9 mouse cellular contexts compared by ENCODE assay signal in the genomic region with DNA sequence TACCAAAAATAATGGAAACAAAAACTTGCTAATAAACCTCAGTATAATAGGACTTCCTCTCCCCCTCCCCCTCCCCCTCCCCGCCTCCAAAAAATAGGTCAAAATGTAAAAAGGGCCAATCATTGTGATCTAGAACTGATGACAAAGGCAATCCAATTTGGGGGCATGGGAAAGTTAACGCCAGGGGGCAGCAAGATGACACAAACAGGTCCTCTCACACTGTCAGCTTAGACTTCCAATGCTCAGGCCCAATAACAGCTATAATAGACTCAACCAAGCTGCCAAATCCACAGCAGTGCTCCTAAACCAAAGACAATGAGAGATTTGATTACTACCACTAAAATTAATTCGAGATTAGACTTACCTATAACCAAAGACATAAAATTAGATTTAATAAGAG. TPM values are rescaled to one million over a fixed set of nuclear protein-coding genes. Genes with fewer than 3 reads are reported as not detected.
DNase-seq lines count a peak whose midpoint lies in the region; ATAC-seq and TF ChIP-seq lines count a peak whose summit lies in the region.
"Had no signal": no experiment of that assay in that cellular context is flagged by ENCODE, and none has a peak within 500 bp of the region (broad histone marks: within the 10 kb centered on the region; RNA-seq: fewer than 3 reads in every experiment).

No protein-coding gene starts in this region.

- WGBS in hindbrain, embryonic 11.5 days, result 16% methylated on average over 3 of the region's 3 CpGs
- WGBS in hindbrain, embryonic 13.5 days, result 23% methylated on average over 3 of the region's 3 CpGs
- 12% methylated on average over 3 of the region's 3 CpGs for WGBS in heart, postnatal 0 days

- H3K9ac ChIP-seq in hindbrain, embryonic 11.5 days (ENCODE audit: low read depth, low read length), result no peak overlapping the region
- H3K9ac ChIP-seq in hindbrain, embryonic 13.5 days, result no peak overlapping the region
- no peak overlapping the region for H3K9ac ChIP-seq in heart, postnatal 0 days (replicated peaks; ENCODE audit: low read depth, low read length)

- no peak overlapping the region for H3K27ac ChIP-seq in hindbrain, embryonic 11.5 days (ENCODE audit: low read depth, low read length)
- H3K27ac ChIP-seq in hindbrain, embryonic 13.5 days, result no peak overlapping the region
- no peak overlapping the region for H3K27ac ChIP-seq in heart, postnatal 0 days (ENCODE audit: low read depth)

- no peaks in the 10 kb centered on the region for H3K36me3 ChIP-seq in hindbrain, embryonic 11.5 days (ENCODE audit: control insufficient read depth, insufficient read depth, low read length)
- no peaks in the 10 kb centered on the region for H3K36me3 ChIP-seq in hindbrain, embryonic 13.5 days
- H3K36me3 ChIP-seq in heart, postnatal 0 days (replicated peaks; ENCODE audit: control insufficient read depth, insufficient read depth, low read length), result no peaks in the 10 kb centered on the region

- peak; percentile 19 for DNase-seq in hindbrain, embryonic 11.5 days (ENCODE audit: low spot score)
- DNase-seq in T-cell, adult 2 months (ENCODE audit: low spot score), result peak; percentile 33
- DNase-seq in cerebellum, postnatal 4 days (ENCODE audit: low spot score in 2 of 2), result peak; percentile 3 to 19
- DNase-seq in heart, postnatal 0 days (ENCODE audit: low spot score), result peak; percentile 29
- DNase-seq in layer of hippocampus, adult 9-10 months (ENCODE audit: low spot score), result peak; percentile 30
- DNase-seq in lung, postnatal 4 days, result peak; percentile 39 to 69
- peak; percentile 66 for DNase-seq in testis, postnatal 10 days (ENCODE audit: low spot score)

- TF ChIP-seq CTCF in heart, postnatal 0 days (IDR thresholded peaks at IDR 0.05; ENCODE audit: low read depth), result peak; percentile 62

- no peaks in the 10 kb centered on the region for H3K9me3 ChIP-seq in hindbrain, embryonic 11.5 days (ENCODE audit: control insufficient read depth, low read length)
- no peaks in the 10 kb centered on the region for H3K9me3 ChIP-seq in hindbrain, embryonic 13.5 days
- no peaks in the 10 kb centered on the region for H3K9me3 ChIP-seq in heart, postnatal 0 days (replicated peaks; ENCODE audit: control insufficient read depth, low read length)
- H3K9me3 ChIP-seq: megakaryocyte, embryonic 14.5 days had no signal

- no peak for TF ChIP-seq EP300 in heart, postnatal 0 days (IDR thresholded peaks at IDR 0.05; ENCODE audit: low read depth)

- no peak overlapping the region for H3K4me2 ChIP-seq in hindbrain, embryonic 11.5 days (replicated peaks; ENCODE audit: low read depth, low read length)
- no peak overlapping the region for H3K4me2 ChIP-seq in hindbrain, embryonic 13.5 days
- H3K4me2 ChIP-seq in heart, postnatal 0 days (ENCODE audit: low read depth, low read length), result no peak overlapping the region

- no peak for ATAC-seq in hindbrain, embryonic 11.5 days (ENCODE audit: low FRiP score)
- no peak for ATAC-seq in hindbrain, embryonic 13.5 days (ENCODE audit: low FRiP score)
- ATAC-seq in heart, postnatal 0 days (ENCODE audit: insufficient read depth, low read depth), result peak; percentile 27; the same call in 1 of the 2 replicates

- H3K27me3 ChIP-seq in hindbrain, embryonic 11.5 days (ENCODE audit: control insufficient read depth, insufficient read depth, low read length), result no peaks in the 10 kb centered on the region
- no peaks in the 10 kb centered on the region for H3K27me3 ChIP-seq in hindbrain, embryonic 13.5 days
- no peaks in the 10 kb centered on the region for H3K27me3 ChIP-seq in heart, postnatal 0 days (ENCODE audit: control insufficient read depth, insufficient read depth, low read length)

- H3K4me1 ChIP-seq in hindbrain, embryonic 11.5 days (replicated peaks; ENCODE audit: control insufficient read depth, insufficient read depth, low read length), result no peaks in the 10 kb centered on the region
- H3K4me1 ChIP-seq in hindbrain, embryonic 13.5 days (replicated peaks), result no peaks in the 10 kb centered on the region
- no peaks in the 10 kb centered on the region for H3K4me1 ChIP-seq in heart, postnatal 0 days (ENCODE audit: control insufficient read depth, insufficient read depth)
- H3K4me1 ChIP-seq: megakaryocyte, embryonic 14.5 days had no signal

- H3K4me3 ChIP-seq in hindbrain, embryonic 11.5 days (ENCODE audit: low read depth, low read length), result no peak overlapping the region
- H3K4me3 ChIP-seq in hindbrain, embryonic 13.5 days, result no peak overlapping the region
- H3K4me3 ChIP-seq in heart, postnatal 0 days (ENCODE audit: low read depth, low read length), result no peak overlapping the region
- H3K4me3 ChIP-seq: megakaryocyte, embryonic 14.5 days had no signal

RNA-seq across cellular contexts. Expression of a gene that starts 16.5 kb away (rescaled TPM):
- polyA plus RNA-seq in hindbrain, embryonic 11.5 days (2014; fragmentation: Nextera tagmentation; extraction: Ambion mirVana), result not detected in 2 replicates
- polyA plus RNA-seq in hindbrain, embryonic 13.5 days (2015; fragmentation: Nextera tagmentation; extraction: Ambion mirVana), result not detected in 2 replicates
- not detected in 2 replicates for total RNA-seq in heart, postnatal 0 days (2014; rRNA removed; ENCODE audit: low replicate concordance)
- polyA plus RNA-seq in heart, postnatal 0 days (2015; fragmentation: Nextera tagmentation; extraction: Ambion mirVana), result not detected in 2 replicates

RNA-seq across cellular contexts. Expression of a gene that starts 51.3 kb away (rescaled TPM):
- polyA plus RNA-seq in hindbrain, embryonic 11.5 days (2014; fragmentation: Nextera tagmentation; extraction: Ambion mirVana), result not detected in 2 replicates
- not detected in 2 replicates for polyA plus RNA-seq in hindbrain, embryonic 13.5 days (2015; fragmentation: Nextera tagmentation; extraction: Ambion mirVana)
- total RNA-seq in heart, postnatal 0 days (2014; rRNA removed; ENCODE audit: low replicate concordance), result not detected in 2 replicates
- not detected in 2 replicates for polyA plus RNA-seq in heart, postnatal 0 days (2015; fragmentation: Nextera tagmentation; extraction: Ambion mirVana)

RNA-seq across cellular contexts. Expression of a gene that starts 55.1 kb away (rescaled TPM):
- polyA plus RNA-seq in hindbrain, embryonic 11.5 days (2014; fragmentation: Nextera tagmentation; extraction: Ambion mirVana), result not detected in 2 replicates
- polyA plus RNA-seq in hindbrain, embryonic 13.5 days (2015; fragmentation: Nextera tagmentation; extraction: Ambion mirVana), result not detected in 2 replicates
- not detected in 2 replicates for total RNA-seq in heart, postnatal 0 days (2014; rRNA removed; ENCODE audit: low replicate concordance)
- not detected in 2 replicates for polyA plus RNA-seq in heart, postnatal 0 days (2015; fragmentation: Nextera tagmentation; extraction: Ambion mirVana)

Comparison
In these comparisons a context has a peak if more than half of its experiments do, and no peak if none do; other contexts are left out.
1. DNase-seq: peak in every context shown above with its lines; median percentile 66 in testis, postnatal 10 days; 54 in lung, postnatal 4 days; 33 in T-cell, adult 2 months; 30 in layer of hippocampus, adult 9-10 months; 29 in heart, postnatal 0 days; 19 in hindbrain, embryonic 11.5 days; 11 in cerebellum, postnatal 4 days.